Mouse (Mus musculus) thymus, postnatal 25 days (tissue): Measurements from ENCODE around the gene Gm11042.

Experiments used
- DNase-seq: peaks from one replicate; pipeline ENCODE4 v3.0.0; 2022

Gene Gm11042

GRCm38 (mm10) chr12:74284020-74284684 lies 32.0 kb downstream of the Gm11042 start:
- peak; percentile 41 for DNase-seq

- DNase-seq = no peak
Measured at GRCm38 (mm10) chr12:74282846-74283245, 33.3 kb downstream of the Gm11042 start.

GRCm38 (mm10) chr12:74281403-74281802 lies 34.8 kb downstream of the Gm11042 start:
- no peak for DNase-seq

GRCm38 (mm10) chr12:74277265-74277664 lies 38.9 kb downstream of the Gm11042 start:
- DNase-seq = no peak

- DNase-seq = no peak
Measured at GRCm38 (mm10) chr12:74272545-74272944, 43.6 kb downstream of the Gm11042 start.

GRCm38 (mm10) chr12:74268644-74269285 lies 47.4 kb downstream of the Gm11042 start:
- no peak for DNase-seq

- DNase-seq = no peak
Measured at GRCm38 (mm10) chr12:74267049-74267448, 49.1 kb downstream of the Gm11042 start.
